Comparison of ENCODE assay signal across 10 mouse cellular contexts in genomic region chr12:52868000-52868624, GRCm38 (mm10).
DNase-seq lines count a peak whose midpoint lies in the region; ATAC-seq lines count a peak whose summit lies in the region.
"Had no signal": no experiment of that assay in that cellular context is flagged by ENCODE, and none has a peak within 500 bp of the region (broad histone marks: within the 10 kb centered on the region; RNA-seq: fewer than 3 reads in every experiment).

No protein-coding gene starts in this region.

- peaks cover 14% of the 10 kb centered on the region for H3K4me1 ChIP-seq in embryonic facial prominence, embryonic 10.5 days
- H3K4me1 ChIP-seq in heart, embryonic 16.5 days (ENCODE audit: control insufficient read depth, insufficient read depth, low read length): peaks cover 20% of the 10 kb centered on the region
- no peaks in the 10 kb centered on the region for H3K4me1 ChIP-seq in lung, embryonic 15.5 days

- peak; percentile 6 for DNase-seq in adrenal gland, postnatal 14 days
- DNase-seq in adrenal gland, postnatal 4 days (ENCODE audit: low spot score in 2 of 2): no peak
- DNase-seq in embryonic facial prominence, embryonic 10.5 days (ENCODE audit: low spot score): no peak
- no peak for DNase-seq in frontal cortex, postnatal 36 days (ENCODE audit: low spot score in 2 of 2)
- DNase-seq in c-Kit-positive CD71-positive TER-119-positive erythroid progenitor cells, embryonic 14.5 days (ENCODE audit: low spot score): no peak
- DNase-seq: liver had no signal

- ATAC-seq in heart, embryonic 16.5 days (replicated peaks; ENCODE audit: extremely low read depth, insufficient read depth, low FRiP score): peak; percentile 67
- ATAC-seq in lung, embryonic 15.5 days (ENCODE audit: borderline replicate concordance, extremely low read depth, low FRiP score, low TSS enrichment): peak; percentile 93; the same call in 1 of the 2 replicates
- no peak for ATAC-seq in frontal cortex, adult (ENCODE audit: low TSS enrichment)

- peak overlapping the region; percentile 54 for H3K4me2 ChIP-seq in heart, embryonic 16.5 days (ENCODE audit: low read depth, low read length)
- H3K4me2 ChIP-seq in lung, embryonic 15.5 days: peak overlapping the region; percentile 35; the same call in 1 of the 2 replicates
- H3K4me2 ChIP-seq: neural tube, embryonic 12.5 days had no signal

- peak overlapping the region; percentile 57; the same call in 1 of the 2 replicates for H3K27ac ChIP-seq in embryonic facial prominence, embryonic 10.5 days (replicated peaks)
- H3K27ac ChIP-seq in heart, embryonic 16.5 days (ENCODE audit: low read length): peak overlapping the region; percentile 88
- H3K27ac ChIP-seq in lung, embryonic 15.5 days: peak overlapping the region; percentile 72
- H3K27ac ChIP-seq: neural tube, embryonic 12.5 days had no signal

- H3K27me3 ChIP-seq in embryonic facial prominence, embryonic 10.5 days (replicated peaks; ENCODE audit: low read depth, poor library complexity, severe bottlenecking): no peaks in the 10 kb centered on the region
- H3K27me3 ChIP-seq in heart, embryonic 16.5 days (ENCODE audit: control insufficient read depth, insufficient read depth, low read length): no peaks in the 10 kb centered on the region
- H3K27me3 ChIP-seq in lung, embryonic 15.5 days: no peaks in the 10 kb centered on the region
- H3K27me3 ChIP-seq: neural tube, embryonic 12.5 days had no signal

- H3K4me3 ChIP-seq in embryonic facial prominence, embryonic 10.5 days: peak overlapping the region; percentile 29; the same call in 1 of the 2 replicates
- peak overlapping the region; percentile 4; the same call in 1 of the 2 replicates for H3K4me3 ChIP-seq in heart, embryonic 16.5 days (ENCODE audit: low read length)
- no peak overlapping the region for H3K4me3 ChIP-seq in lung, embryonic 15.5 days
- H3K4me3 ChIP-seq: neural tube, embryonic 12.5 days had no signal

- H3K9ac ChIP-seq in heart, embryonic 16.5 days (ENCODE audit: low read length): peak overlapping the region; percentile 34; the same call in 1 of the 2 replicates
- H3K9ac ChIP-seq in lung, embryonic 15.5 days: no peak overlapping the region
- H3K9ac ChIP-seq: neural tube, embryonic 12.5 days had no signal

- peaks cover 11% of the 10 kb centered on the region; the same call in 1 of the 2 replicates for H3K9me3 ChIP-seq in embryonic facial prominence, embryonic 10.5 days
- H3K9me3 ChIP-seq in heart, embryonic 16.5 days (replicated peaks; ENCODE audit: control insufficient read depth, low read length): peaks cover 5% of the 10 kb centered on the region
- no peaks in the 10 kb centered on the region; the same call in 1 of the 2 replicates for H3K9me3 ChIP-seq in lung, embryonic 15.5 days

- H3K36me3 ChIP-seq in embryonic facial prominence, embryonic 10.5 days (replicated peaks): no peaks in the 10 kb centered on the region
- H3K36me3 ChIP-seq in heart, embryonic 16.5 days (ENCODE audit: control insufficient read depth, insufficient read depth): no peaks in the 10 kb centered on the region
- H3K36me3 ChIP-seq in lung, embryonic 15.5 days: no peaks in the 10 kb centered on the region
- H3K36me3 ChIP-seq: neural tube, embryonic 12.5 days had no signal

- WGBS in embryonic facial prominence, embryonic 10.5 days: 24% methylated on average over 8 of the region's 8 CpGs
- 10% methylated on average over 8 of the region's 8 CpGs for WGBS in heart, embryonic 16.5 days
- 15% methylated on average over 8 of the region's 8 CpGs for WGBS in lung, embryonic 15.5 days
